Mouse (Mus musculus) gastrocnemius, postnatal 14 days (tissue): ENCODE data around the gene Adgb. TPM values are rescaled to one million over a fixed set of nuclear protein-coding genes. Genes with fewer than 3 reads are reported as not detected.
A peak's percentile ranks its signal among the peaks of the same experiment; 100 is the strongest.
"Not testable (repeated sequence)": the region's sequence is repeated elsewhere in the genome, so short reads cannot be mapped to it uniquely, and the experiment has no call there.

Experiments
- DNase-seq: peaks from one replicate; pipeline ENCODE4 v3.0.0; 2021; ENCODE audit warnings: mixed read lengths
- intact Hi-C: fragments of 180-260 bp; cut with DNase I; formaldehyde crosslinking; loops from one replicate; pipeline ENCODE4 v1.15.1; 2025; ENCODE audit warnings: low total_unique reads
- long read RNA-seq, 2 experiments: library from polyadenylated mRNA; stranded (forward); transcript quantifications; one replicate each; pipeline ENCODE4 v2.0.0; 2021
- total RNA-seq, 2 experiments: library from RNA; stranded (reverse); gene quantifications; 2 replicates each; pipeline ENCODE4 v1.2.3; 2021

The Adgb gene
- under 1 TPM in 1 of 2 experiments, not detected in 1; 0.08 TPM for total RNA-seq
- long read RNA-seq, experiment 1, result 0 reads
- long read RNA-seq, experiment 2, result 0 reads

DNA sequence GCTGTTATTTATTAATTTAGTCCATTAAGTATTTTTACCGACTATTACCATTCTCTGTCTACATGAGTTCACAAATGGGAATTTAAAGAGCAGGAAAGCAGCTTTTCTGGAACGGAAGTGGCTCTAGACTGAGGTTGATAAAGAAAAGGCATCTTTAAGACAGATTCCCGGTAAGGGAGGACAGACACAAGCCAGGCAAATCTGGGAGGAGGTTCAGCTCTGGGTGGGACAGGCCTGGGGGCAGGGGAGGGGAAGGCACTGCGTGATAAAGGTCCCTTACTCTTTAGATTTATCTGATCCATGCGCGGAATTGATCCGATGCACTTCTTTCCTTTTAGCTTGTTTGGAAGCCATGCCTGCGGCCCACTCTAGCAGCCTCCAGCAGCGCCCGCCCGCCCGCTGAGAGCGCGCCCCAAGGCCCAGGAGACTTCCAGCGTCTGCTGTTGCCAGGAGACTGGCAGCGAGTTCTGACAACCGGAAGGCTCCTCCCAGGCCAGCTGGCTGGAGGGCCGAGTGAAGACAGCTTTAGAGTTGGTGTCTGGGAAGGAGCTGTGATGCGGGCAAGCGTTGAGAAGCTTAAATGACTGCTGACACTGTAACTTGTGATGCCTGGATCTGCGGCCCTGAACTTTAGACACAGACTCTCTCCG, at the start of gene Adgb:
Adgb (minus strand) TSS at position 366 of the 650 bp plus-strand sequence.
- intact Hi-C loops, result no loop called here

DNA sequence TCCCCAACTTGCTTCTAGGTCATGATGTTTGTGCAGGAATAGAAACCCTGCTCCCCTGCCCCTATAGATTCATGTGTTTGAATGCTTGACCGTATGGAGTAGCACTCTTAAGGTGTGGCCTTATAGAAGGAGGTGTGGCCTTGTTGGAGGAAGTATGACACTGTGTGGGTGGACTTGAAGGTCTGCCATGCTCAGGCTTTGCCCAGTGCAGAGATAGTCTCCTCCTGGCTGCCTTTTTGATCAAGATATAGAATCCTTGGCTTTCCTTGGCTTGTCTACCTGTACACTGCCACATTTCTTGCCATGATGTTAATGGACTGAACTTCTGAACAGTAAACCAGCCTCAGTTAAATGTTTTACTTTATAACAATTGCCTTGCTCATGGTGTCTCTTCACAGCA, 8.0 kb upstream of the Adgb start:
- no peak for DNase-seq
- intact Hi-C loops, result no loop called here

More for the DNA sequence above, at the start of gene Adgb:
- DNase-seq, result peak; percentile 79

DNA sequence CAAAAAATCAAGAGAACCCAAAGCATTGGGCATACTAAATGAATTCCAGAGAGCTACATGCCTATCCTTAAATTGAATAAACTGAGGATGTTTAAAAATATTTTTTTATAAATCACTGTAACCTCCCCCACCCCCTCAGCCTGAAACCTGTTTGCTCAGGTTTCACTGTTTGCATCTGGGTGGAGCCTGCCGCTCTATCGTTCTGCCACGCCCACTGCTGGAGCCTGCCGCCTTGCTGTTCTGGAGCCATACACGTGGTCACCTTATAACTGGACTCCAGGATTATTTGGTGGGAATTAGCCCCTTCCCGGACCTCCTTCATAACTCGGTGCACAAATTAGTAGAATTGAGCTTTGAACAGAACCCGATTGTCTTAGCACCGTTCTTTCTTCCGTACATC, 5.3 kb upstream of the Adgb start:
- DNase-seq, intact Hi-C loops: not testable (repeated sequence)

DNA sequence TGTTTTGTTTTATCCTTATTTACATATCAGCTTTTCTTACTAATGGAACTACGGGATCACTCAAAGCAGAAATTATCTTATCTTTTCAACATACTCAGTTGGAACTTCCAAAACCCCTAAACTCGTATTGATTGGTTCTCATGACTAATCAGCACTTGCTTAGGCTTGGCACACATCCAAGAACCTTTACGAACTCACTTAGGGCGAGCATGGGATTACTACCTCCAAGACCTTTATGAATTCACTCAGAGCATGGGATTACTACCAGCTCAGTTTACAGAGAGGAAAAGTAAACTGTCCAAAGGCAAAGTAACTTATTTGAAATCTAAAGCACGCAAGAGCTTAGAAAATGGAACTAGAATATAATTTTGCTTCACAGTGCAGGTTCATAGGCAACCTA, 4.8 kb upstream of the Adgb start:
- intact Hi-C loops, result no loop called here
- no peak for DNase-seq

DNA sequence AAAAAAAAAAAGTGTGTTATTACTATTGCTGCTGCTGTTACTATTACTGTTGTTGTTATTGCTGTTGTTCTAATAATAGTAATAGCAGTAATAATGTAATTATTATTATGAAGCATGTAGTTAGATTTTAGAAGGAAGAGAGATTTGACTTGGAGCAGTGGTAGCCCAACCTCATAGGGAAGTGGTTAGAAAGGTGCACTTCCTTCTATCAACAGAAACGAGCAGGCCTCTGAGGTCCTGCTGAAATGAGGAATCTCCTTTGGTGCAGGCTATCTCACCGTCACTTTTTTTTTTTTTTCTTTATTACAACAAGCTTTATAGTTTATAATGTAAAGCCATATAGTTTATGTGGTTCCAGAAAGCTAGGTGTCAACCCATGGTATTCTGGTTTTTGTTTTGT, 4.4 kb upstream of the Adgb start:
- DNase-seq, result no peak
- intact Hi-C loops, result no loop called here

DNA sequence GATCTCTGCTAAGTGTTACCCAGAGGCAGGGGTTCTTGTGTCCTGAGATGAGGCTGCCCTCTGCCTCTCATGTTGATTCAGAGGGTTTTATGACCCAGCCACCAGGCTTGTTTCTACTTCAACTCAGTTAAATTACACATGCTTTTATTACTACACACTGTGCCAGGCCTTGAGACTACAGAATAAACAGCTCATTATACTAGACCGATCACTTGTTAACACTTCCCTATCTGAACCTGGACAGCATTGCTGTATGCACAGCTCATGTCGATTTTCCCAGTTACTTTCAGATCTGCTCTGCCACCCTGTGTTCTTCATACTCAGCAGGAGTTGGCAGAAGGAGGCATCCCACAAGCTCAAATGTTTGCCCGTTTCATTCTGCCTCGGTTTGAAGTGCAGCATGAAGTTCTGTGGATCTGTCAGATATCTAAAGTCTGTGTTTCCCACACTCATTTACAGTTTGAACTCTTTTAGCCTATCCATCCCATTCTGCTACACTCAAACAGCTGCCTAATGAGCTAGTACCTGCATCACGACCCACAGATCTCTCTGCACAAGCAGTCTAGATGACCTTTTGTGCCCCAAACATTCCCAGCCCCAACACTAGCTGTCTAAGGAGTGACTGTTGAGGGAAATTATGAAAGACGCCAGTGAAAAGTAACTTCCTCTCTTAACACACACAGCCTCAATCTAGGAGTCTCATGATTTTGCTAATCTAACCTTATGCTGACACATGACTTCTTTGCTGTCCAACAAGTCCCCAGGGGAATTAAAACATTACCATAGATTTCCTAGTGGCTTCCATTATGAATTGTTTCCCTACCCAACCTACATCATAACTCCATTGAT, 3.2 kb downstream of the Adgb start:
- intact Hi-C loops, result no loop called here
- no peak for DNase-seq

DNA sequence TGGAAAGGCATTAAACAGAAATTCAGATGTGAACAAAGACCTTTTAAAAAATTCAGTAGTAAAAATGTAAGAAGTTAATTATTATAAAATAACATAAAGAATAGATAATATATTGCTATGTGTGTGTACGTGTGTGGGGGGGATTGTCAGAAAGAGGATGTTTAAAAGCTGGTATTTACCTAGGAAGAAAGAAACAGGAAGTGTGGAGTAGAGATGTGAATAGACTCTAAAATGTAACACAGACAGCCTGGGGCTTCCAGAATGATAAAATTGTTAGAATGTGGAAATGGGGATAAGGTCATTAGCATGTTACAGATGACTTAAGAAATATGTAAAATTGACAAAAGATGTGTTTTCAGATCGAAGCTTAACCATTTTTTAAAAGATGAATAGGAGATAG, 12.0 kb downstream of the Adgb start:
- intact Hi-C loops, result no loop called here
- no peak for DNase-seq

DNA sequence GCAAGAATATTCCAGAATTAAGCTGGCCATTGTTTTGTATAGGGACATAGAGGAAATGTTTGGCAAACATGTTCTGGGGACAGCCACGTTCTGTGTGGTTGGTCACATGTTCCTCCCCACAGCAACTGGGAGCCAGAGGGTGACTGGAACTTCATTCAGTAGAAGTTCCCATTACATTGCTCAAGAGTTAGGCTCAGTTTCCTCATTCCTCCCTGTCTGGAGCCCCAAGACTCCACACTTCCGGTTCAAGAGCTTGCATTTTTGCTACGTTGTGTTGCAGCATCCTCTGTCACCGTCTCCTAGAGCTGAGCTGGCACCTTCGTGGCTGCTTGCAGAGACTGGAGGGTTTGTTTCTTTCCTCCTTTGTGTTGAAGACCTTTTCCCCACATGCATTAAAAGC, 15.1 kb downstream of the Adgb start:
- no peak for DNase-seq
- intact Hi-C loops, result no loop called here

DNA sequence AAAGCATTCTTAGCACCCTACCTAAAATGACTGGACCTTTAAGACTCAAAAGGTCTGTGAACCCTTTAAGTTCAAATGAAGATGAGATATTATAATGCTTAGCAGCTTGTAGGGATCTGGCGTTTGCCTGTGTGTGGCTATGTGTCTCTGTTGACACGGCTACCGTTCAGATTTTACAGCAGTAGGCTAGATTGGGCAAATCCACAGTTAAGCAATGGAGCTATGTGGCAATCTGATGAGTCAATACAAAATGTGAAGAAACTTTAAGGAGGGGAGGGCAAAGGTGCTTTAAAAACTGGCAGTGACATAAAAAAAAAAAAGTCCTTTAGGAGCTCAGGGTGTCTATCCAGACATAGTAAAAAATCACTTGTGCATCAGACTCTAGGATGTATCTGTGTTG, 23.1 kb downstream of the Adgb start:
- DNase-seq, result no peak
- intact Hi-C loops, result no loop called here

DNA sequence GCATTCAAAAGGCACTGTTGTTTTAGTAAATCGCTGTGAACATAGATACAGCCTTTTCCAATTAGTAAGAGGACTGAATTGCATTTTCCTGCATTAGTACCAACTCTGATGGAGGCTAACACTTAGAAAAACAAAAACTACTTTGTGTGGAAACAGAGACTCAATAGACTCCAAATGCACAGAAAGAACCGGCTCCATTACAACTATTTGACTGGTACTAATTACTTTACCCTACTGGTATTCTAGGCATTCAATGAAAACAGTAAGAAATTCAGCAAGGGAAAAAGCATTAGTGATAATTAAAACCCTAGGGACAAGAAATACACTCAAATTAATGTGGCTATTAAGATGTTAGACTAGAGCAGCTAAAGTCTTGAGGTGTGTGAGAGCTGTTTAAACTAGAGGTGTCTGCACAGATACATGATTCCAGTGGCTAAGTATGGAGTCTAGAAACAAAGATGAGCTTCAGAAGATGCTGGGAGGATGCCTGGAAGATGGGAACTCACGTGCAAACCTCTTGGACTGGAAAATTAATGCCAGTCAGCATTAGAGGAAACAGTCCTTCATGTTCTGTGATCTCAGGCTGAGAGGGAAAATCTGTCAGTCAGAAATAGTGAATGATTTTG, 27.2 kb downstream of the Adgb start:
- intact Hi-C loops, result no loop called here
- no peak for DNase-seq

DNA sequence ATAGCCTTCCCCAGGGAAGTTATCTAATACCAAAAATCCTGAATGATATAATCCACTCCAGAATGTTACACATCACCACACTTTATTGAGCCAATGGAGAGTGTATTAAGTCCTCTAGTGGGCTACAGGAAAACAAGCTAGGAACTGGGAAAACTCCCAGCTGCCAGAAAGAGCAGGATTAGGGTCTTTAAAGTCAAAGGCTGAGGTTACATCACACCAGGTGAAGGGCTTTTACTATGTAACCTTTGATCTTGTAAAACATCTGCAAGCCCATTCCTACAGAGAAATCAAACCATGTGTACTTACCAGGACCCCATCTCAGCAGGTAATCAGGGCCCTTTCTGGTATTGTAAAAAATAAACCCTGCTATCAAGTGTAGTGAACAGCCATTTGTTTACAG, 28.6 kb downstream of the Adgb start:
- intact Hi-C loops, result no loop called here
- no peak for DNase-seq

DNA sequence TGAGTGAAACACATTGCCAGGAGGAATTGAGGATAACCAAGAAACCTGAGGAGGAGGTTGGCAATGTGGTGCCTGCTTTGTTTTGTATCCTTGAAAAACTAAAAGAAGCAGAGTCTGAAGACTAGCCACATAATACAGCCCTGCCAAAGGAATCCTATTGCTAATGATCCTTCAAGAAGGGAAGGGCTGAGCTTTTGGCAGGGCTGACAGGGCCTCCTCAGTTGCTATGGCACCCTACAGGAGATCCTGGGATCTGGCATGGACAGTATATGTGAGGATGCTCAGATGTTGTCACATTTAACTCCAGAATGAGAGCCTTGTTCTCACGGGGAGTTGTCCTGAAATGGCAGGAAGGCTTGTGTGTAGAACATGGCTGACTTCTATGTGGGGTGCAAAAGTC, 37.1 kb downstream of the Adgb start:
- no peak for DNase-seq
- intact Hi-C loops, result no loop called here

DNA sequence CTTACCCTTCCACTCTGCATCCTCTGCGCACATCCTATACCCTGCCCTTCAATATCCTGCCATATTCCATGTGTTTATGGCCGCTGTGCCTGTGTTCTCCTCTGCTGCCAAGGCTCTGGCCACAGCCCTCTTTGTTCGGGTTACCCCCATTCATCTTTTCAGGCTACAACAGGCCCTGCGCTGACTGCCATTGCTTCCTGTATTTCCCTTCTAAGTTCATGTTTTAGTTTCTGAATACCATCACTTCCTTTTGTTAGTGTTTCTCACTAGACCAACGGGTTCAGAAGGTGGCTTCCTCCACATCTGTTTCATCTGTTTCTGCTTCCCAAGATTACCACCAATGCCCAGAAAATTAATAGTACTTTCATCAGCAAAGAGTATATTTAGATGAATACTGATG, 42.5 kb downstream of the Adgb start:
- no peak for DNase-seq
- intact Hi-C loops, result no loop called here

DNA sequence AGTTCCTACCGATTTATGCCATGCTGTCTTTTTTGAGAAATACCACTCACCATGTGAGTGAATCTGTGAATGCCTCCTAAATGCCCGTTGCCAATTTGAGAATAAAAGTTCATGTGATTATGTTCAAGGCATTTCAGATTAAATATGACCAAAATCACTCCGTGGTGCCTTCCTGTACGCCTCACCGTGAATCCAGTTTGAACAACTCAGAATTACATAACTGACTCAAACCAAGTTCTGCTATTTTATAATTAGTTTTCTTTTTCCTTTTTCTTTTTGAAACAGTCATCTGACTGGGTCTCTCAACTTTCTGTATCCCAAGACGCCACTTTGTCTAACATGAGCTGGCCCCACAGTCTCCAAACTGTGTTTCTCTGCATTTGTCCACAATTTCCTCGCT, 43.1 kb downstream of the Adgb start:
- intact Hi-C loops, result no loop called here

DNA sequence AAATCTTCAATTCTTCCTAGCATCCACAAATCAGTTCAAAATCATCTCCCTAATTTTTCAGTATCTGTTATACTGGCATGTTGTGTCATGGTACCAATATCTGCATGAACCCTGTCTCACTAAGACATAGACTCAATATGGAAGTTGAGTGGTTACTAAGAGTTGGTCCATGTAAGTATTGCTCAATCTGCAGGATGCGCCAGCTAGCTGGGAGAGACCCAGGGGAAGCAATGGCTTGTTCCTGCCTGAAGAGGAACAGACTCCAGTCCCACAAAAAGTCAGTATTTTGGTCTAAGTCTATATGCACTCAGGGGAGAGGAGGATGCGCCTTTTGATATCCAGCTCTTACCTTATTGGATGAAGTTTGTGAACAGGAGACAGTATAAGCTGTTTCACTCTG, 47.7 kb downstream of the Adgb start:
- no peak for DNase-seq
- intact Hi-C loops, result no loop called here

More for the DNA sequence above, 43.1 kb downstream of the Adgb start:
- no peak for DNase-seq

DNA sequence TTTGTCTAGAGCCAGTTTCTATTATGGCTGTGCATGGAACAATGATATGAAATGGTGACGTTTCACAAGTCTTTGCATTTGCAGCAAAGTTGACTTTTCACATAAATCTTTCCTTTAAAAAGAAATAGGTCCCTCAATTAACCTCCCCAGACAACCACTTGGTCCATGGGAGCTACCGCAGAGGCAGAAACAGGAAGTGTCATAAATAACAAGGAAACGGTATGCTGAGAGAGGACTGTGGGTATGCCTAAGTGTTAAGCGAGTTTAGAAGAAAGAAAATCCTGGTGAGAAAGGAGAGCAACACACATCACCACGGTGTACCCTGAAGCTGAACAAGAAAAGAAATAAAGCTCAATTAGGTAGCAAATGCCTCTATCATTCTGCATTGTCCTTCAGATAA, 61.1 kb downstream of the Adgb start:
- no peak for DNase-seq
- intact Hi-C loops, result loop anchor here (5.0 kb wide), 1 partner anchor 141 kb away; no protein-coding TSS in a partner anchor

DNA sequence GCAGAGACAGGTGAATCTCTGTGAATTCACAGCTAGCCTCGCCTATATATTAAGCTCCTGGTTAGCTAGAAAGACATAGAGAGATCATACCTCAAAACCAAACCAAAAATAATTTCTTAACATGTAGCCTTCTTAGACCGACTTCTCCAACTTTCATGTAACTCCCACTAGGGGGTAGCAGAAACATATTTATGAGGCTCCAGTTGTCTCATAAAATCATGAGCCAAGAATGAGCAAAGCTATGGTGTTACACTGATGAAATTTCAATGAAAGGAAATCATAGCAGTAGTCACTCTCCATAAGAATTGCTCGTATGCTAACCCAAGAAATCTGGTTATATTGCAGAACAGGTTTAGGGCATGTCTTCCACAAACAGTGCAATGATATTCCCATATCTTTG, 64.0 kb downstream of the Adgb start:
- intact Hi-C loops, result no loop called here

DNA sequence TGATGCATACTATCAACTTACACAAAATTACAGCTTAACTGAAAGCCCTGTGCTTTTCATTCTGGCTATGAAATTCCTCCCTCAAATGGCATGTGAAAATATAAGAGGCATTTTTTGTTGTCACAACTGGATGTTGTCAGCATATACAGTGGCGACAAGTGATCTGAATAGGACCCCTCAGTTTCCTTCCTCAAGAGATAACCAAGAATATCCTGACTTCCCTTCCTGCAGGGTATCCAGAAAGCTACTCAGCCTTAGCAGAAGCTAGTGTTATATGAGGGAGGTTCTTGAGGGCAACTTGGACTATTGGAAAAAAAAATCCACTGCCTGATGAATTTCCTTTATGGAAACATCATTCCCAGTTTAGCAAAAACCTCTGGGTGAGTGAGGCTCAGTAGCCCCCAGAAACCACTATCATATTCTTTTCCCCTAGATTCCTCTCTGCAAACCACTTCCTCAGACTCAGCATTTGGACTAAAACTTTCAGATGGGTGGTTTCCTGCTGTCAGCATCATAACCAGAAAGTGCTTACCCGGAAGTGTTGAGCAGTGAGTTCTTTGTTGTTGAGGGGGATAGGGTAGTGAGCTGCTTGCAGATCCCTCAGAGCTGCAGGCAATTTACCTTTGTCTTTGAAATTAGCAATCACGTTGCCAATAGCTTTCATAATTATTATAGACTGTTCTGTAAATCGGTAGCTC, 76.2 kb downstream of the Adgb start:
- intact Hi-C loops, result no loop called here

More for the DNA sequence above, 64.0 kb downstream of the Adgb start:
- no peak for DNase-seq

DNA sequence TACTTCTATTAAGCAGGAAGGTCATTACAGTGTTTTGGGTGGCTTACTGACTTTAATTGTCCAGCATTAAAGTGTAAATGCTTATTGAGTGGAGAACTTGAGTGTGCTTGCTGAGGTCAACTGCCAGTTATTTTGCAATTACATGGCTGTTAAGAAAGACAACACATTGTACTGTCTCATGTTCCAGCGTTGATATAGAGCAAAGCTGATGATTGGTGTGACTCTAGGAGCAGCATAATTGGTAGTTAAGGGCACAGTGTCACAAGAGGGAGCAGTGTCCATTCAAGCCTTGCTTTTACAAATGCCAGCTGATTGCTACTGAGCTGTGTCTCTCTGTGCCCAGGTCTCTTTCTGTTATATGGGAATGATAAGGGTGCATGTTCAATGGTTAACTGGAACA, 97.5 kb downstream of the Adgb start:
- intact Hi-C loops, result no loop called here
- DNase-seq, result no peak

More for the DNA sequence above, 76.2 kb downstream of the Adgb start:
- DNase-seq, result no peak

DNA sequence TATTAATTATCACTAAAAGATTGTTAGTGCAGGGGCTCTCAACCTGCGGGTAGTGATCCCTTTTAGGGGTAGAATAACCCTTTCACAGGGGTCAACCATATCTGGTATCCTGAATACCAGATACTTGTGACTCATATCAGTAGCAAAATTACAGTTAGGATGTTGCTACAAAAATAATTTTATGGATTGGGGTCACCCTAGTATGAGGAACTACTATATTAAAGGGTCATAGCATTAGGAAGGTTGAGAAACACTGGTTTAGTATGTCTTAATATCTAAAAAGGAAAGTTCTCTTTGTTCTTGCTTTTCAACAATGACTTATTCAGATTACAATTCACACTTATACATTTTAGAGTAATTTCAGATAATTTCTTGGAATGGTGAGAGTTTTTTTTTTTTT, 108.1 kb downstream of the Adgb start:
- intact Hi-C loops, result no loop called here

More for the DNA sequence above, 108.1 kb downstream of the Adgb start:
- DNase-seq, result no peak
